Mouse (Mus musculus) ES-E14 (cell line): ENCODE measurements around the gene Hoxa1.

Experiments used
- CHD2 ChIP-seq: IDR thresholded peaks from 2 replicates; pipeline ENCODE4 v1.6.1; 2014; ENCODE audit warnings: mild to moderate bottlenecking, low read depth, low read length, inconsistent platforms
- ZC3H11A ChIP-seq: IDR thresholded peaks from 2 replicates; pipeline ENCODE4 v1.6.1; 2012; ENCODE audit warnings: low read depth, mild to moderate bottlenecking, inconsistent platforms, low read length, borderline replicate concordance

DNA sequence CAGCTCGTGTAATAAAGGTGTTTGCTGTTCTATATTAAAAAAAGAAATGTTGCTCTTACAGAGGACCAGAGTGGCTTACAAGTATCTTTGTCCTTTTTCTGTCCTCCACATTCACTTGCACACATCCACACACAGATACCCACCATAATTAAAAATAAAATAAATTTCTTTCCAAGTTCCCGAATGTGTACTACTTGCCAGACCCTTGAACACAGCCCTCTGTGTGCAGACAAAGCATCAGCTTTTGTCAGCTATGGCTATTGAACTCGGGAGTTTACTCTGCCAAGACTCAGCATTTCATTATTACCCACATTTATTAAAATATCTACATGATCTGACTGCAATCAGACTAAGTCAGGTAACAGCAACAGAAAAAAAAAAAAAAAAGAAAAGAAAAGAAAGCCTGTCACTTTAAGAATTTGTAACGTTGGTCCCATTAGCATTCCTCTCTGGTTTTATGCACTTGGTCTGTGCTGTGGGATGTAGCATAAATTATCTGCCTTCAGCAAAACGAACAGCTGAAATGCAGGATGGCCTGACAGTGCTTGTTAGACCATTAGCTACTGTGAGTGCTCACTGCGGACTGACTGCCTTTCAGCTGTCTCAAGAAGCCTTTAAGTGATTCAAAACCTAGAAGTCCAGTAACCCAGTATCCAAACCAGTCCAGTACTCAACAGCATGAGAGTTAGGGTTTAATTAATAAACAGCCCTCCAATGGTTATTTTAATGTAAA lies 39.0 kb downstream of the Hoxa1 start:
- TF ChIP-seq CHD2 (no peak), ZC3H11A (no peak)
